ENCODE assay signal across 14 mouse cellular contexts in genomic region chr5:132826009-132826408, GRCm38 (mm10).
DNase-seq lines count a peak whose midpoint lies in the region; ATAC-seq and TF ChIP-seq lines count a peak whose summit lies in the region.
"Had no signal": no experiment of that assay in that cellular context is flagged by ENCODE, and none has a peak within 500 bp of the region (broad histone marks: within the 10 kb centered on the region; RNA-seq: fewer than 3 reads in every experiment).

No protein-coding gene starts in this region.

- no peaks in the 10 kb centered on the region for H3K36me3 ChIP-seq in lung, postnatal 0 days (ENCODE audit: insufficient read depth, low read length)
- H3K36me3 ChIP-seq in stomach, postnatal 0 days (ENCODE audit: control insufficient read depth, insufficient read depth, low read length): no peaks in the 10 kb centered on the region
- H3K36me3 ChIP-seq: midbrain, embryonic 15.5 days had no signal

- no peak for TF ChIP-seq CTCF in lung, postnatal 0 days (IDR thresholded peaks at IDR 0.05)
- no peak for TF ChIP-seq CTCF in stomach, postnatal 0 days (IDR thresholded peaks at IDR 0.05; ENCODE audit: low read depth)

- H3K4me3 ChIP-seq in lung, postnatal 0 days (ENCODE audit: low read depth, low read length): no peak overlapping the region
- no peak overlapping the region for H3K4me3 ChIP-seq in stomach, postnatal 0 days (ENCODE audit: low read depth, low read length)
- H3K4me3 ChIP-seq: midbrain, embryonic 15.5 days had no signal

- TF ChIP-seq EP300 in lung, postnatal 0 days (IDR thresholded peaks at IDR 0.05): no peak
- TF ChIP-seq EP300 in stomach, postnatal 0 days (optimal IDR thresholded peaks at IDR 0.05): no peak

- no peaks in the 10 kb centered on the region for H3K9me3 ChIP-seq in lung, postnatal 0 days (ENCODE audit: low read length)
- no peaks in the 10 kb centered on the region for H3K9me3 ChIP-seq in stomach, postnatal 0 days (ENCODE audit: control insufficient read depth, low read length)
- H3K9me3 ChIP-seq: midbrain, embryonic 15.5 days had no signal

- peak; percentile 5 for DNase-seq in adrenal gland, postnatal 14 days
- DNase-seq in adrenal gland, adult 18-20 months (ENCODE audit: low spot score in 2 of 2): no peak
- DNase-seq in lung, postnatal 14 days: peak; percentile 4
- DNase-seq in lung, postnatal 0 days (ENCODE audit: low spot score): no peak
- DNase-seq in heart, postnatal 14 days: peak; percentile 22 to 49
- no peak for DNase-seq in stomach, postnatal 0 days (ENCODE audit: low spot score)
- DNase-seq in yolk sac, embryonic 10.5 days (ENCODE audit: low spot score): no peak
- DNase-seq in ovary, postnatal 14 days (ENCODE audit: low spot score): no peak
- DNase-seq: cerebellum, postnatal 25 days; kidney, adult 18-20 months; kidney, postnatal 25 days had no signal

- no peak overlapping the region for H3K9ac ChIP-seq in lung, postnatal 0 days (replicated peaks; ENCODE audit: low read depth)
- no peak overlapping the region for H3K9ac ChIP-seq in stomach, postnatal 0 days (ENCODE audit: low read length)
- H3K9ac ChIP-seq: liver, embryonic 14.5 days; midbrain, embryonic 15.5 days had no signal

- no peak for ATAC-seq in lung, postnatal 0 days
- peak; percentile 35; the same call in 1 of the 2 replicates for ATAC-seq in stomach, postnatal 0 days (ENCODE audit: low FRiP score, low TSS enrichment)
- ATAC-seq: hindbrain, embryonic 16.5 days; midbrain, embryonic 15.5 days had no signal

- WGBS in lung, postnatal 0 days: 80% methylated on average over 5 of the region's 5 CpGs
- 57% methylated on average over 5 of the region's 5 CpGs for WGBS in stomach, postnatal 0 days

- intact Hi-C loops in heart, postnatal 14 days (cut with DNase I): no loop called here

- no peaks in the 10 kb centered on the region for H3K4me1 ChIP-seq in lung, postnatal 0 days (ENCODE audit: insufficient read depth, low read depth, low read length)
- H3K4me1 ChIP-seq in stomach, postnatal 0 days (replicated peaks; ENCODE audit: control insufficient read depth, insufficient read depth): no peaks in the 10 kb centered on the region; the same call in 1 of the 2 replicates
- H3K4me1 ChIP-seq: midbrain, embryonic 15.5 days had no signal

- no peak overlapping the region for H3K27ac ChIP-seq in lung, postnatal 0 days (ENCODE audit: low read length)
- no peak overlapping the region for H3K27ac ChIP-seq in stomach, postnatal 0 days (replicated peaks)
- H3K27ac ChIP-seq: liver, embryonic 14.5 days; midbrain, embryonic 15.5 days had no signal

- H3K4me2 ChIP-seq in lung, postnatal 0 days (replicated peaks; ENCODE audit: low read depth, low read length): no peak overlapping the region
- no peak overlapping the region for H3K4me2 ChIP-seq in stomach, postnatal 0 days (replicated peaks; ENCODE audit: low read depth)
- H3K4me2 ChIP-seq: midbrain, embryonic 15.5 days had no signal

- no peaks in the 10 kb centered on the region for H3K27me3 ChIP-seq in lung, postnatal 0 days (replicated peaks; ENCODE audit: insufficient read depth, low read length)
- H3K27me3 ChIP-seq in stomach, postnatal 0 days (ENCODE audit: control insufficient read depth, insufficient read depth, low read length): no peaks in the 10 kb centered on the region
- H3K27me3 ChIP-seq: midbrain, embryonic 15.5 days had no signal

Comparison
In these comparisons a context has a peak if more than half of its experiments do, and no peak if none do; other contexts are left out.
1. DNase-seq: peak in adrenal gland, postnatal 14 days (single experiment), lung, postnatal 14 days (single experiment) and heart, postnatal 14 days (2 of 2); none in adrenal gland, adult 18-20 months (0 of 2), lung, postnatal 0 days (single experiment), stomach, postnatal 0 days (single experiment), yolk sac, embryonic 10.5 days (single experiment) and ovary, postnatal 14 days (single experiment).